Mouse (Mus musculus) R1 (cell line): ENCODE results near the gene Colec11.

Source experiments
- DNase-seq: peaks from one replicate; pipeline ENCODE4 v3.0.0-alpha.2; 2018; ENCODE audit warnings: low read depth, low spot score

Gene Colec11

GRCm38 (mm10) chr12:28603494-28603893 lies 19.7 kb downstream of the Colec11 start:
- no peak for DNase-seq

DNA sequence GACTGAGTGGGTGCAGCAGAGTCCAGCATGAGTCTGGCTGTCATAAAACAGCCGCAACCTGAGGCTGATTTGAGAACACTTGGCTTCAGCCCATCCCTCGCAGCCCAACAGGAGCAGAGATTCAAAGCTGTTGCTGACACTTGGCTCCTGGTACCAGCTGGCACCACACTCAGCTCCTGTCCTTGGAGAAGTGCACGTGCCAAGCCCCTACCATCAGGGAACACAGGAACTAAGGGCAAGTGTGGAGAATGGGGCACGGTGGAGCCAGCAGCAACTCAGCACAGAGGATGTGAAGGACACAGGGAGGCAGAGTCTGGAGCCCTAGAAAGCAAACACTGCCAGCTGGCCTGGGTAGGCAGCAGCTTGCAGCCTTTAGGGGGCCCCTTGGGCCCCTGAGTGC lies 20.9 kb downstream of the Colec11 start:
- peak; percentile 41 for DNase-seq

DNA sequence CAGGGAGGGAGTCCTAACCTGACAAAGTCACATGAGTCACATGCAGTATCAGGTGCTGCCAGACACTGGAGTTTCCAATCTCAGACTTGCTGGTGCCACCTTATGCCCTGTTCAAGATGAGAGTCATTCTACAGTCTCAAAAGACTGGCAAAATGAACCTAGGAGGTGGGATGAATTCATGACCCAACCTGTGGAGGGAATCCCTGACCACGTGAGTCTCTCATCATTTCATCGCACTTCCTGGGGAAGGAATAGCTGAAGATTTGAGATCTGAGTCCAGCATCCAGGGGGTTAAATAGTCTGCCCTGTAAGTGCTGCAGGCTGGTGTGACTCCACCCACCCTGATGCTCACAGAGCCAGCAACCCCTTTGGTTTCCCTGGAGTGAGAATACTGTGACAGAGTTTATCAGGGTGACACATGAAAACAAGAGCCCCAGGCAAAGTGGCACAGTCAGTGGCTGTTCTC lies 24.6 kb downstream of the Colec11 start:
- DNase-seq, result no peak

DNA sequence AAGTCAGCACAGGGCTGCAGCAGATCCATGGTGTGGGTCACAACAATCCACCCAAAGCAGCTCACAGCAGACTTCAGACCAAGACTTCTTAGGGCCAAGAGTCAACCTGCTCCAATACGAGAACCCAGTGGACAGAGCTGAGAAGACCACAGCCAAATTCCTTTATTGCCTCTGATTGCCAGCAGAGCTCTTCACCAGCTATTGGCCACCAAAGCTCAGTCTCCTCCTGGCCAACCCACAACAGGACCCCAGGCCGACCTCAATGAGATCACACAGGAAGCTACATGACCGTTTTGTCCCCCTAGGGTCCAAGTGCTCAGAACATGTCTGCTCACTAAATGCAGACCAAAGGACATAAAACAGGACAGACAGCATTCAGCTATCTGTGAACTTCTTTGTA lies 25.1 kb downstream of the Colec11 start:
- no peak for DNase-seq

DNA sequence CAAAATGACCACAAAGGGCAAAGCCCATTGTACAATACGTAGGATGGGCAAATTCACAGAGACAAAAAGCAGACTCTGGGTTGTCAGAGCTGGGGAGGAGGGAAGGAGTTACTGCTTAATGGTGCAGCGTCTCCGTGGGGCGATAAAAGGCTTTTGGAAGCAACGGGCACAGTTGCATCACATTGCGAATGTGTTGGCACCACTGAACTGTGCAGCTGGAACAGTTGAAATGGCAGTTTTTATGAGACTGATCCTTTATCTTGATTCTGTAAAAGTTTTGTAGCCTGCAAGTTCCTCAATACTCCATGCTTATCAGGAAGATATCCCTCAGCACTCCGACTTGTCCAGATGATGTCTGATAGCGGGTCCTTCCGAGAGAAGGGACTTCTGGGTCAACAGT lies 25.5 kb downstream of the Colec11 start:
- no peak for DNase-seq

- no peak for DNase-seq
Measured at GRCm38 (mm10) chr12:28596851-28597250, 26.3 kb downstream of the Colec11 start.

DNA sequence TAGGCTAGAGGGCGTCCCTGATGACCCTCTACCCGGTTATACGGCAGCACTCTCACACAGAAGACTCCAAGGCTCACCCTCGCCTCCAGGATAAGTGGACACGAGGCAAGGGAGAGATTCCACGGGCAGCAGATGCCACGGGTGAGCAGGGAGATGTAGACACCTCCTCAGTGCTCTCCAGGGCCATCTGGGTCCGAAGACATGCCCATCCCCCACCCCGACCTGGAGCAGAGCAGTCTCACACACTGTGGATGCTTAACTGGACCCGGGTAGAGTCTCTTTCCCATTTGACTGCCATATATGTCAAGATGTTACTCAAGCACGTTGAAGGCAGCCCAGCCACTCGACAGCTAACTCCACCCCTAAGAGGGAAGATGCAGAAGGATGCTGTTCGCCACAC lies 32.7 kb downstream of the Colec11 start:
- no peak for DNase-seq

GRCm38 (mm10) chr12:28589090-28589868 lies 33.9 kb downstream of the Colec11 start:
- DNase-seq, result peak; percentile 85

GRCm38 (mm10) chr12:28587949-28588348 lies 35.2 kb downstream of the Colec11 start:
- no peak for DNase-seq

GRCm38 (mm10) chr12:28584036-28584435 lies 39.1 kb downstream of the Colec11 start:
- DNase-seq, result no peak

DNA sequence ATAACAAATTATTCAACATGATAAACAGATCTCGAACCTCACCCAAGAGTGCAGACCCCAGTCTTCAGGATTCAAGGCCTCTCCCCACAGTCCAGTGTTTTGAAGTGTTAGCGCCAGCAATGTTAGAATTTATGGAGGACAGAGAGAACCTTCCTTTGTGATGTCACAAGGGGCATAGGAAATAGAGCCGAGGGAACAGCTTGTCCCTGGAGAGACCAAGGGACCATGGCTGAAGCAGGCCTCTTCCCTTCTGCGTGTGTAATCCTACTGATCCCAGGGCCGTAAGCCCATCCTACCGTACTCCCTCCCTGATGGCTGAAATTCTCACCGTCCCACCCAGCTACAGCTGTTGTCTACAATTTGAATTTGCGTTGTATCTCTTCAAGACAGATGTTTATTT lies 40.8 kb downstream of the Colec11 start, which contains the start of gene Allc:
TSS of gene Allc (minus strand) at position 101 of the 400 bp plus-strand sequence.
- DNase-seq, result no peak

GRCm38 (mm10) chr12:28579132-28579531 lies 44.0 kb downstream of the Colec11 start:
- peak; percentile 64 for DNase-seq

GRCm38 (mm10) chr12:28578147-28578546 lies 45.0 kb downstream of the Colec11 start:
- DNase-seq, result no peak

DNA sequence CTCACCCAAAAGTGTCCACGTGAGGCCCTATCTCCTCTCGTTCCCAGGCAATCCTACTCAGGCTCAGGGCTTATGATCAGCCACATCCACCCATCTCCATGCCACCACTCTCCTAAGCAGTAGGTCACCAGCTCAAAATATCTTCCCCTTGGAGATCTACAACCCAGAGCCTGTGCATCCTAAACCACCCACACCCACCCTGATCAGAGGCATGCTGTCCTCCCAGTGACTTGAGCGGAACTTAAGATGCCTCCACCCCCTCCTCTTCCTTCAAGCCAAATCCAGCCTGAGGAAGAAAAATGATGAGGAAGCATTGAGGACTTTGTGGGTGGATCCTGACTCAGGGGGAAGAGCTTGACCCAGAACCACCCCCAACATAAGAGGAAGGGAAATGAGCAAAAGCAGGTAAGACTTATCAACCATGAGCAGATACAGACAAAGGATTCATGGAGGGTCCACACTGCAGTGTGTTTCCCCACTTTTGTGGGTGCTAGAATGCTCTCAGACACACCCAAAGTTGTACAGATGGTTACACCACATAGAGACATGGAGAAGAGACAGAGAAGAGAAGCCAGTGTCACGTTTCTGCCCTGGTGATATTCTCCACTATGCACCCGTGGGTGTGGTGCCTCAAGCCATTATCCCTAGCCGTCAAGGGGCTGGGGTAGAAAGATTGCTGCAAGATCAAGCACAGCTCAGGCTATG lies 47.7 kb downstream of the Colec11 start:
- DNase-seq, result no peak

- DNase-seq, result no peak
Measured at GRCm38 (mm10) chr12:28572241-28572640, 50.9 kb downstream of the Colec11 start.

DNA sequence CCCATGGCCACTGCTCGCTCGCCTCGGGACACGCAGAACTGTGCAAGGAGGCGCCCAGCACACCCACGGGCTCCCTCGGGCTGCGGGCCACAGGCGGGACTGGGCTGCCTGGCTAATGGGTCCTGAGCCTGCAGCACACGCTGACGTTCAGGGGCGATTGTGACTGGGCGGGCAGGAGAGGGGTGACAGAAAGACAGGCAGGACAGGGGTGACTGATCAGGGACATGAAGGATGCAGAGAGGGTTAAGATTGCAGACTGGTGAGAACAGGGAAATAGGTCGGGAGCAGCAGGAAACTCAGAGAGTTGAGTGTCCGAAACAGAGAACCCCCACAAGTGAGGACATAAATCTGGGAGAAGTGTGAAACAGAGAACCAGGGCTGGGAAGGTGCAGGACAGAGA lies 70.9 kb downstream of the Colec11 start, which contains the start of gene Dcdc2c:
TSS of gene Dcdc2c (minus strand) at position 101 of the 400 bp plus-strand sequence.
- no peak for DNase-seq

DNA sequence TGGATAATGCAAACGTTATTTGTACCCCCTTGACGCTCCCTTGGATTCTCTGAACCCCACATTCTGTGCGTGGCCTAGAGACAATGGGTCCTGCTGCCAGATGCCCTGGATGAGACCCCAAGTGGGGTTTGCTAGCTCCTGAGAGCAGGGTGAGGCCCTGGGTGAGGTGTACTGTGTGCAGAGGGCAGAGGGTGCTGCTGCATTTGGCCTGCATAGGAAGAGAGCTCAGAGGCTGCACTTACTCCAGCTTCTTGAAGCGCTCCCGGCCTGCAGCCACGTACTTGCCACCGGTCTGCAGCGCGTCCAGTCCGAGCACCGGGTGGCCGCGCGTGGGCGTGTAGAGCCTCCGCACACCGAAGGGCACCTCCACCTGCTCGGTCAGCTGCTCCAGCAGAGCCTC lies 71.4 kb downstream of the Colec11 start:
- no peak for DNase-seq

- DNase-seq, result no peak
Measured at GRCm38 (mm10) chr12:28548887-28549286, 74.3 kb downstream of the Colec11 start.
